Mouse (Mus musculus) gastrocnemius, adult 18-20 months (tissue): ENCODE results near the gene Ifrd1. TPM values are rescaled to one million over a fixed set of nuclear protein-coding genes. Genes with fewer than 3 reads are reported as not detected.
A peak's percentile ranks its signal among the peaks of the same experiment; 100 is the strongest.
"Not testable (repeated sequence)": the region's sequence is repeated elsewhere in the genome, so short reads cannot be mapped to it uniquely, and the experiment has no call there.

Source experiments
- DNase-seq: peaks from one replicate; pipeline ENCODE4 v3.0.0; 2021; ENCODE audit warnings: low spot score
- long read RNA-seq, 2 experiments: library from polyadenylated mRNA; stranded (forward); transcript quantifications; one replicate each; pipeline ENCODE4 v2.0.0; 2021
- total RNA-seq, 2 experiments: library from RNA; stranded (reverse); gene quantifications; 2 replicates each; pipeline ENCODE4 v1.2.3; 2021

Gene Ifrd1
- total RNA-seq = 100 to 1,000 TPM in 1 of 2 experiments, 10 to 100 TPM in 1; 79.2 to 225 TPM
- long read RNA-seq, experiment 1, transcript Ifrd1-201 (12 exons, 3,378 nt) = major isoform, 41 of 46 reads
- long read RNA-seq, experiment 1, partial matches to known transcripts = 1 of 46 reads
- long read RNA-seq, experiment 1, other reads (novel, unspliced or antisense) = 4 of 46 reads
- long read RNA-seq, experiment 2, transcript Ifrd1-201 (12 exons, 3,378 nt) = major isoform, 58 of 62 reads
- long read RNA-seq, experiment 2, partial matches to known transcripts = 1 of 62 reads
- long read RNA-seq, experiment 2, other reads (novel, unspliced or antisense) = 3 of 62 reads

GRCm38 (mm10) chr12:40248454-40249180, at the start of gene Ifrd1:
Ifrd1 (minus strand) TSS chr12:40248504.
- DNase-seq = no peak

DNA sequence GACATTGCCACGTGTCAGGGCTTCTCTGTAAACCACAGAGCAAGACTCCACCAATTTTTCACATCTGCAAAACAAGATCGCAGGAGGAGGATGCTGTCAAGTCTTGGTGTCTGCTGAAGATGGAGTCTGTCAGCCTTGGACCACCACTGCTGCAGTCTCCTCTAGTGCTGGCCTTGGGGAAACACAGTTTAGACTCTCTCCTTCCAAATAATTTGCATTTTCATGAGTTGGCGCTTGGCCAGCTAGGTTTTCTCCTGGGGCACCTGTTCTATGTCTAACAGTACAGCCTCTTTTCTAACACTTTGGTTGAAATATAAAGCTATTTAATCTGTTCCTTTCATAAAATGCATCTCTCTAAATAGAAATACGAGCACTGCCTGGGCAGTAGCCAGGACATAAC, 38.2 kb upstream of the Ifrd1 start:
- no peak for DNase-seq

- no peak for DNase-seq
Observed at GRCm38 (mm10) chr12:40280596-40281325, 32.5 kb upstream of the Ifrd1 start.

- no peak for DNase-seq
Observed at GRCm38 (mm10) chr12:40277581-40277980, 29.3 kb upstream of the Ifrd1 start.

DNA sequence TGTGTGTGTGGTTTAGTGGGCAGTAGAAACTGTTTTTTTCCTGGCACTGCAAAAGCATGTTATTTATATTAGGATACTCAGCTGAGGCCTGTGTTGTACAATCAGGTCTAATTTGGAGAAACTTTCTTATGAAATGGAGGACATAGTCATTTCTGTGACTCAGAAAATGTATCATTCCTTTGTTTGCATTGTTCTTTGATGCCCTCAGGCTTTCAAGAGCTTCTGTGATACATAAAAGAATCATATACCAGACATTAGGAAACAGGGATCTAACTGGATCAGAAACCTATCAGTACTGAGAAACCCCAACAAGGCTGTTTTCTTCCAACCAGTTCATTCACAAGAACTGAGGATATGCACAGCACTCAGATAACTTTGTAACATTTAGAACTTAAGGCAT, 26.6 kb upstream of the Ifrd1 start:
- DNase-seq = no peak

- no peak for DNase-seq
Observed at GRCm38 (mm10) chr12:40273339-40273738, 25.0 kb upstream of the Ifrd1 start.

- DNase-seq = no peak
Observed at GRCm38 (mm10) chr12:40272710-40273109, 24.4 kb upstream of the Ifrd1 start.

DNA sequence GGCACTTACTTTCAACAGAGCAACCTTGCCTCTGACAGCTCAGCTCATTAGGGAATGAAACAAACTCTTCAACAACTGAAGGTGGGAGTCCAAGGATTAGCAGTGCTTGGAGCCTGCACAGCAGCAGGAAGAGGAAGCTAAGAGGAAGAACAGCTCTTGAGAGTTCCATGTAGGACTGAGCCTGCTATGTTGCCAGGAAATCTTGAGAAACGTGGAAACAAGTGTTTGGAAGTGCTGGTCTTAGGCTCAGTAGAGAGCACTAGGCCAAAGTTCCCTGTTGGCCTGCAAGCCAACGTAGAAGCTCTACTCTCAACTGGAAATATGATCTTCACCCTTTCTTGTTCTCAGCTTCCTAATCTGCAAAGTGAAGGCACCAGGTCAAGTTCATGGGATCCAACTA, 20.0 kb upstream of the Ifrd1 start:
- no peak for DNase-seq

DNA sequence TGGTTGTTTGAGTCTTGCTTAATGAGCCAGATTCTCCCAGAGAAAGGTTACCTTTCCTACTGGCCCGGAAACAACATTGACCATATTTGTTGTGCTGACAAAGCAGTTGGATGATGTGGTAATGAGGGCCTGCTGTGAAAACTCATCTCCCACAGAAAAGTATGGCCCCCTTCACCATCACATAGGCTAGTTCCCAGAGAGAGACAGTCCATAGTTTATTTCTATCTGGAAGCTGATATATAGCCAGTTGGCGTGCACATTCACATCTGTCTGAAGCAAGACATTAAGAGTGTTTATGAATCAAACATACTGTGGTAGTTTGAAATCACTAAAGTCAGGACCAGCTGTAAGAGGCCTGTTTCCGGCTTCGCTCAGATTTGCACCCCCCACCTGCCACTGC, 15.4 kb upstream of the Ifrd1 start:
- DNase-seq = no peak

- no peak for DNase-seq
Observed at GRCm38 (mm10) chr12:40263006-40263405, 14.7 kb upstream of the Ifrd1 start.

DNA sequence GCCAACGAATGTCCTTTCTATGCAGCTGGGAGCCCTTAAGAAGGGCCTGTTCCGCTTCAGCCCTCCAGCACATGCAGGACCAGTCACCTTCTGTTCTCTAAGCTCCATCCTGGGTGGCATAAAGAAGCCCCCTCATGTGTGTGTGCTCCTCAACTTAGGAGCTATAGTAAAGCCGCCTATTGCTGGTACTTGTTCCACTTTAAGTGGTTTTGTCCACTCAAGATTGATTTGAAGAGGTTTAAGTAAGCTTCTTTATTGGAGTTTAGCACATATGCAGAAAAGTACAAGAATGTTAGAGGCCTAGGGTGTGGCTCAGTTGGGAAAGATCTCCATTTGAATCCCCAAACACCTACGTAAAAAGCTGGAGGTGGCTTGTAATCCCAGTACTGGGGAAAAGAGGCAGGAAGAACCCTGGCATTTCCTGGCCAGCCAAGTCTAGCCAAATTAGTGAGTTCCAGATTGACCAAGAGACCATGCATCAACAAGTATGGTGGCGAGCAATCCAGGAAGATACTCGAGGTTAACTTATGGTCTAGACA, 10.2 kb upstream of the Ifrd1 start:
- no peak for DNase-seq

DNA sequence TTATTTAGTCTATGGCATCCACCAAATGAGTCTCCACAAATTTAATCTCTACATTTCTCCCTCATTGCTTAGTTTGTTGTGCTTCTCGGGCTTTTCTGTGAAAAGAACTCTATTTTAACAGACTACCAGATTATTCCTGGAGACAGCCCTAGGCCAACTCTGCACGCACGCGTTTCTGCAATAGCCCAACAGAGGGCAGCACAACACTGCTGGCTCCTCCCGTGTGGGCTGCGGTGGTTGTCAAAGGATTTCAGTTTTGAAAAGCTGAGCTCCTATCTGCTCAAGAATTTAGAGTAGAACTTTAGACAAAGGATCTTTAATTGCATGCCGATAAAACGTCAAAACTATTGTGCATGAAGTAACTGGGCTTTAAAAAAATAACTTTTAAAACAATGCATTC, 8.9 kb upstream of the Ifrd1 start:
- DNase-seq = peak; percentile 81

GRCm38 (mm10) chr12:40256543-40256942, 8.2 kb upstream of the Ifrd1 start:
- DNase-seq = no peak

GRCm38 (mm10) chr12:40256033-40256432, 7.7 kb upstream of the Ifrd1 start:
- no peak for DNase-seq

DNA sequence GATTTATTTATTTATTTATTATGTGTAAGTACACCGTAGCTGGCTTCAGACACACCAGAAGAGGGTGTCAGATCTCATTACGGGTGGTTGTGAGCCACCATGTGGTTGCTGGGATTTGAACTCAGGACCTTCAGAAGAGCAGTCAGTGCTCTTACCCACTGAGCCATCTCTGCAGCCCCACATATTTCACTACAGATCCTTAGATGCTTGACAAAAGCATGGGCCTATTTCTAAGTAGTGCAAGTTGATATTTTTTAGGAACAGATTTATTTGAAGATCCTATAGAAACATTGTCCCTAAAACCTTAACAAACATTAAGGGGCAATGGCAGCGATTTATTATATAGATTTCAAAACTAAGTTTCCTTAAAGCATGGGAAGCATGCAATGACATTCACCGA, 7.0 kb upstream of the Ifrd1 start:
- DNase-seq = not testable (repeated sequence)

- DNase-seq = no peak
Observed at GRCm38 (mm10) chr12:40254729-40255128, 6.4 kb upstream of the Ifrd1 start.

GRCm38 (mm10) chr12:40253241-40253640, 4.9 kb upstream of the Ifrd1 start:
- no peak for DNase-seq

GRCm38 (mm10) chr12:40250256-40250655, 2.0 kb upstream of the Ifrd1 start:
- peak; percentile 9 for DNase-seq

- DNase-seq = peak; percentile 9
Observed at GRCm38 (mm10) chr12:40247976-40248375, 328 bp downstream of the Ifrd1 start.

DNA sequence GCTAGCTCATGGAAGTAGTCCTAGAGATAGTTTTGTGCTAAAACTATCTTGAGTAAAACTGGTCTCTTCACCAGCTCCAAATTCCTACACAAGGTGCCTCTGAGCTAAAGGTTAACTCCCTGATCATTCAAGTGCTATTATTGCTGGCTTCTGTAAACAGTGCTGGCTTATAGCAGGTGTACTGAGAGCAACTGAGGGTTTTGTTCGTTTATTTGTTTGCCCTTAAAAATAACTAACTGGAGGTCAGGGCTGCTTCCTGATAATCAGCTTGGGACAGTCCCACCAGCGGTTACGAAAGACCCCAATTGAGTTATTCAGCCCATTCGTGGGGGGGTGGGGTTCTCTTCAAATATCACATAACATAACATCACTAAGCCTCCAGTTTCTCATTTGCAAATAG, 920 bp downstream of the Ifrd1 start:
- no peak for DNase-seq

GRCm38 (mm10) chr12:40245434-40245970, 2.8 kb downstream of the Ifrd1 start:
- DNase-seq = no peak

GRCm38 (mm10) chr12:40244926-40245325, 3.4 kb downstream of the Ifrd1 start:
- DNase-seq = no peak
